ENCODE assay signal across 30 mouse cellular contexts in the genomic region with DNA sequence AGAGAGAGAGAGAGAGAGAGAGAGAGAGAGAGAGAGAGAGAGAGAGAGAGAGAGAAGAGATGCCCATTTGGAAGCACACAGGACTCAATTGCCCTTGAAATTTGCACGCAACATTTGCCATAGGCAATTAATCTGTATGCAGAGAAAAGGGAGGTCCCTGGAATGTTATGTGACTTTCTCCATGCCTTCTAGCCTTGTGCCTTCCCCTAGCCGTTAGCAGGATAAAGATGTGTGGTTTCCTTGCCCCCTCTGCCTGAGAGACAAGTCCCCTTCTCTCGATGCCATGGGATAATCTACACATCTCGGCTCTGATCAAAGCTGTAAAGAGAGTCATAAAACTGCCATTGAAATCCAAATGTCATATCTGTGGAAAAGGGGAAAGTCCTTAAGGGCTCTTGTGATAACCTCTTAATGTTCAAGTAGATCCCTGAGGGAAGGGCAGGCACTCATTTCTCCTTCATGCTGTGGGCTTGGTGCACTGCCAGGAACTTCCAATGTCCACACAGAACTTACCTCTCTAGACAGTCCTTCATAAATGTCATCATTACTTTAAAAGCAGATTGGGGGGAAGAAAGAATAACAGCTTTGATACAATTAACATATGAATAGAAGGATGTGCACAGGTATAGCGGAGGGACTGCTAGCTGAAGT.
DNase-seq lines count a peak whose midpoint lies in the region; ATAC-seq and TF ChIP-seq lines count a peak whose summit lies in the region.
"Had no signal": no experiment of that assay in that cellular context is flagged by ENCODE, and none has a peak within 500 bp of the region (broad histone marks: within the 10 kb centered on the region; RNA-seq: fewer than 3 reads in every experiment).

No protein-coding gene starts in this region.

- peak overlapping the region; percentile 85 for H3K27ac ChIP-seq in kidney, embryonic 14.5 days (ENCODE audit: low read depth, low read length)
- H3K27ac ChIP-seq in embryonic facial prominence, embryonic 10.5 days (replicated peaks): no peak overlapping the region
- no peak overlapping the region for H3K27ac ChIP-seq in forebrain, embryonic 10.5 days
- H3K27ac ChIP-seq: heart, embryonic 10.5 days; hindbrain, embryonic 13.5 days; limb, embryonic 15.5 days; liver, embryonic 14.5 days; neural tube, embryonic 15.5 days; stomach, embryonic 15.5 days had no signal

- no peak for DNase-seq in kidney, adult 8-10 months
- DNase-seq in ES-CJ7 (ENCODE audit: low read depth, low spot score): peak; percentile 36
- DNase-seq in lung, adult 2 months: peak; percentile 46
- peak; percentile 49 for DNase-seq in lung, postnatal 10 days
- no peak for DNase-seq in embryonic facial prominence, embryonic 10.5 days (ENCODE audit: low spot score)
- no peak for DNase-seq in forebrain, embryonic 10.5 days (ENCODE audit: extremely low spot score, low spot score)
- DNase-seq: adrenal gland, adult 2 months; adrenal gland, postnatal 36 days; cerebellum, adult 18-20 months; cerebellum, postnatal 14 days; gastrocnemius, postnatal 25 days; heart, adult 11 months; heart, postnatal 36 days; layer of hippocampus, postnatal 36 days; left cerebral cortex, postnatal 4 days; midbrain, embryonic 14.5 days; right cerebral cortex, postnatal 25 days; thymus, postnatal 14 days had no signal

- no peak overlapping the region for H3K9ac ChIP-seq in kidney, embryonic 14.5 days (ENCODE audit: low read depth, low read length)
- H3K9ac ChIP-seq: hindbrain, embryonic 13.5 days; limb, embryonic 15.5 days; liver, embryonic 14.5 days; neural tube, embryonic 15.5 days; stomach, embryonic 15.5 days had no signal

- peaks cover 18% of the 10 kb centered on the region for H3K4me1 ChIP-seq in kidney, embryonic 14.5 days (ENCODE audit: control insufficient read depth, insufficient read depth, low read length)
- H3K4me1 ChIP-seq in lung, adult 2 months (ENCODE audit: control insufficient read depth, insufficient read depth, low read length): peaks cover 4% of the 10 kb centered on the region
- H3K4me1 ChIP-seq in embryonic facial prominence, embryonic 10.5 days: no peaks in the 10 kb centered on the region
- H3K4me1 ChIP-seq in forebrain, embryonic 10.5 days: no peaks in the 10 kb centered on the region
- H3K4me1 ChIP-seq: hindbrain, embryonic 13.5 days; limb, embryonic 15.5 days; neural tube, embryonic 15.5 days; stomach, embryonic 15.5 days had no signal

- WGBS in kidney, embryonic 14.5 days: 15% methylated on average over 5 of the region's 5 CpGs
- WGBS in lung, adult 2 months: 55% methylated on average over 5 of the region's 5 CpGs
- WGBS in embryonic facial prominence, embryonic 10.5 days: 84% methylated on average over 5 of the region's 5 CpGs
- 82% methylated on average over 5 of the region's 5 CpGs for WGBS in forebrain, embryonic 10.5 days

- H3K27me3 ChIP-seq in kidney, embryonic 14.5 days (ENCODE audit: control insufficient read depth, insufficient read depth, low read length): no peaks in the 10 kb centered on the region
- no peaks in the 10 kb centered on the region for H3K27me3 ChIP-seq in embryonic facial prominence, embryonic 10.5 days (replicated peaks; ENCODE audit: low read depth, poor library complexity, severe bottlenecking)
- no peaks in the 10 kb centered on the region for H3K27me3 ChIP-seq in forebrain, embryonic 10.5 days (ENCODE audit: poor library complexity, severe bottlenecking)
- H3K27me3 ChIP-seq: CH12.LX; hindbrain, embryonic 13.5 days; limb, embryonic 15.5 days; neural tube, embryonic 15.5 days; Patski; stomach, embryonic 15.5 days had no signal

- ATAC-seq in kidney, embryonic 14.5 days (ENCODE audit: low FRiP score, low TSS enrichment): peak; percentile 88
- ATAC-seq in activated CD4-positive, CD25-positive, alpha-beta regulatory T cell, adult 4 months: no peak
- ATAC-seq: forebrain, embryonic 14.5 days; intestine, embryonic 16.5 days; Patski had no signal

- H3K4me2 ChIP-seq in kidney, embryonic 14.5 days (replicated peaks; ENCODE audit: low read depth, low read length): no peak overlapping the region
- H3K4me2 ChIP-seq: hindbrain, embryonic 13.5 days; limb, embryonic 15.5 days; neural tube, embryonic 15.5 days; stomach, embryonic 15.5 days had no signal

- H3K4me3 ChIP-seq in kidney, embryonic 14.5 days (ENCODE audit: low read length): no peak overlapping the region
- no peak overlapping the region for H3K4me3 ChIP-seq in lung, adult 2 months (replicated peaks; ENCODE audit: extremely low read depth, low read depth, low read length)
- H3K4me3 ChIP-seq in embryonic facial prominence, embryonic 10.5 days: no peak overlapping the region
- H3K4me3 ChIP-seq in forebrain, embryonic 10.5 days: no peak overlapping the region
- H3K4me3 ChIP-seq: heart, embryonic 10.5 days; hindbrain, embryonic 13.5 days; limb, embryonic 15.5 days; neural tube, embryonic 15.5 days; stomach, embryonic 15.5 days had no signal

- no peaks in the 10 kb centered on the region for H3K36me3 ChIP-seq in kidney, embryonic 14.5 days (ENCODE audit: control insufficient read depth, insufficient read depth, low read length)
- no peaks in the 10 kb centered on the region for H3K36me3 ChIP-seq in embryonic facial prominence, embryonic 10.5 days (replicated peaks)
- H3K36me3 ChIP-seq in forebrain, embryonic 10.5 days (replicated peaks): no peaks in the 10 kb centered on the region
- H3K36me3 ChIP-seq: heart, embryonic 10.5 days; limb, embryonic 15.5 days; neural tube, embryonic 15.5 days; stomach, embryonic 15.5 days had no signal

- no peak for TF ChIP-seq CTCF in lung, adult 2 months (IDR thresholded peaks at IDR 0.05; ENCODE audit: insufficient read depth, low read length)

- TF ChIP-seq POLR2A in lung, adult 2 months (IDR thresholded peaks at IDR 0.05; ENCODE audit: borderline replicate concordance, extremely low read depth, low read depth, low read length): no peak

- 0 out of 2 replicates have a peak, but pooled peaks cover 9% of the 10 kb centered on the region for H3K9me3 ChIP-seq in kidney, embryonic 14.5 days (ENCODE audit: control insufficient read depth, low read length)
- no peaks in the 10 kb centered on the region for H3K9me3 ChIP-seq in embryonic facial prominence, embryonic 10.5 days
- H3K9me3 ChIP-seq in forebrain, embryonic 10.5 days: no peaks in the 10 kb centered on the region; the same call in 1 of the 2 replicates
- H3K9me3 ChIP-seq: heart, embryonic 10.5 days; hindbrain, embryonic 13.5 days; limb, embryonic 15.5 days; neural tube, embryonic 15.5 days; stomach, embryonic 15.5 days had no signal

Comparison
In these comparisons a context has a peak if more than half of its experiments do, and no peak if none do; other contexts are left out.
1. DNase-seq: peak in ES-CJ7 (single experiment), lung, adult 2 months (single experiment) and lung, postnatal 10 days (single experiment); none in kidney, adult 8-10 months (0 of 2), embryonic facial prominence, embryonic 10.5 days (single experiment) and forebrain, embryonic 10.5 days (single experiment).